Mouse (Mus musculus): Measurements from ENCODE around the gene Dtd1.

DNA sequence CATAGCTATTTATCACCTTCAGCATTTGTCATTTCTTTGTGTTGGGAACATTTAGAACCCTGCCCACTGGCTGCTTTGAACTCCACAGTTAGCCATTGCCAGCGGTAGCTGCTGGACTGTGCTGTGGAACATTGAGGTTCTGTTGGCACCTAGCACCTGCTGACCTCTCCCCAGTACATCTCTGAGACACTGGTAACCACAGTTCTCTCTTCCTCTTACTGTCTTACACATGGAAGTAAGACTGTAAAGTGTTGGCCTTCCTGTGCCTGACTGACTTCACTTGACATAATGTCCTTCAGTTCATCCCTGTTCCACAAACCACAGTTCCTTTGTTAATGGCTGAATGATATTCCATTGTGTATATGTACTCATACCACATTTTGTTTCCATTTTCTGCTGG is 50.3 kb downstream of the Dtd1 start:
- TF ChIP-seq CTCF (IDR thresholded peaks at IDR 0.05; ENCODE audit: borderline replicate concordance, extremely low read depth, insufficient read depth, insufficient read length) (no peak), POLR2A (IDR thresholded peaks at IDR 0.05; ENCODE audit: borderline replicate concordance, extremely low read depth, insufficient read depth, insufficient read length, poor library complexity, severe bottlenecking) (no peak)
